Comparison of ENCODE assay signal across 8 mouse cellular contexts in the genomic region with DNA sequence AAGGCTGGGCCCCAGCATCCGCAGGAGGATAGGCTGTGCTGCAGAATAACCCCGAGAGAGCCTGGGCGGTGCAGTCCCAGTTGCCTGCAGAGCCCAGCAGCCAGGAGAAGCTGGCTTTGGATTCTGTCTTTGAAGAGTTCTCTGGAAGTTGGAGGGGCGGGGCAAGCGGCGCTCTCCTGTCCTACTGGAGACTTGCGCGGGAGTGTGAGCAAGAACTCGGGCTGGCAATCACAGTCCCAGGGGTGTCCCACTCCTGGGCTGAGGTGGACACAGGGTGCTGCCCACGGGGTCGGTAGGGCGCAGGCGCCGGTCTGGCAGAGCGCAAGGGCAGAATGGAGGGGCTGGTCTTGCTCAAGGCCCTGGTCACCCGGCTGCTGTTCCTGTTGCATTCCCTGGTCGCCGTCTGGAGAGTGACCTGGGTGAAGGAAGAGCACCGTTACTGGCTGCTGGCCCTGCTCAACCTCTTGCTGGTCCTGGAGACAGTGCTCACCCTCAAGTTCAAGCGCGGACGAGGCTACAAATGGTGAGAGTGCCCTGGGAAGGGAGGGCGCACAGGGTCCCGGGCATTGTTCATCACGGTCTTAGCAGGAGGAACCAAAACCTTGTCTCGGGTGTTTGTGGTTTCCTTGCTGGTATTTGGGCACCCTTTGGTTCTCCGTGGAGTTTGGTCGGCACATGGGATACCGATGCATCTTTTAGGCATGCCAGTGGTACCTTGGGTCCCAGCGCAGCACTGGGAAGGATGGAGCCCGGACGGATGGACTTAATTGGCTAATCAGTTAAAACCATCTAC. TPM values are rescaled to one million over a fixed set of nuclear protein-coding genes. Genes with fewer than 3 reads are reported as not detected.
DNase-seq lines count a peak whose midpoint lies in the region; ATAC-seq lines count a peak whose summit lies in the region.

A gene (plus strand): TSS at position 79 of the 793 bp plus-strand sequence.

- H3K4me3 ChIP-seq in embryonic facial prominence, embryonic 15.5 days (replicated peaks) = peak within 1 kb of the TSS; percentile 61
- peak within 1 kb of the TSS; percentile 63 for H3K4me3 ChIP-seq in limb, embryonic 10.5 days
- H3K4me3 ChIP-seq in midbrain, embryonic 12.5 days = peak within 1 kb of the TSS; percentile 49
- peak within 1 kb of the TSS; percentile 65 for H3K4me3 ChIP-seq in stomach, embryonic 16.5 days (replicated peaks; ENCODE audit: low read length)

- peak; percentile 9 to 13 for DNase-seq in lung, adult 18-20 months
- no peak for DNase-seq in lung, postnatal 25 days (ENCODE audit: low spot score)
- peak; percentile 3 for DNase-seq in heart, postnatal 25 days (ENCODE audit: low spot score)
- DNase-seq in limb, embryonic 10.5 days (ENCODE audit: low spot score) = peak; percentile 68
- no peak for DNase-seq in c-Kit-positive CD71-positive TER-119-positive erythroid progenitor cells, embryonic 14.5 days (ENCODE audit: low spot score)

- no peaks in the 10 kb centered on the region for H3K9me3 ChIP-seq in embryonic facial prominence, embryonic 15.5 days (replicated peaks)
- no peaks in the 10 kb centered on the region for H3K9me3 ChIP-seq in limb, embryonic 10.5 days (replicated peaks)
- H3K9me3 ChIP-seq in midbrain, embryonic 12.5 days = no peaks in the 10 kb centered on the region
- H3K9me3 ChIP-seq in stomach, embryonic 16.5 days (replicated peaks; ENCODE audit: control insufficient read depth, low read length) = no peaks in the 10 kb centered on the region

- H3K36me3 ChIP-seq in embryonic facial prominence, embryonic 15.5 days = no peaks in the 10 kb centered on the region
- H3K36me3 ChIP-seq in limb, embryonic 10.5 days = no peaks in the 10 kb centered on the region
- H3K36me3 ChIP-seq in midbrain, embryonic 12.5 days = no peaks in the 10 kb centered on the region
- H3K36me3 ChIP-seq in stomach, embryonic 16.5 days (ENCODE audit: control insufficient read depth, insufficient read depth, low read length) = no peaks in the 10 kb centered on the region

- intact Hi-C loops in heart, postnatal 25 days (cut with DNase I) = no loop called here

- H3K4me2 ChIP-seq in embryonic facial prominence, embryonic 15.5 days (replicated peaks) = peak within 1 kb of the TSS; percentile 90
- H3K4me2 ChIP-seq in midbrain, embryonic 12.5 days (replicated peaks) = peak within 1 kb of the TSS; percentile 82
- peak within 1 kb of the TSS; percentile 83 for H3K4me2 ChIP-seq in stomach, embryonic 16.5 days (ENCODE audit: low read depth, low read length)

- peaks cover 9% of the 10 kb centered on the region for H3K4me1 ChIP-seq in embryonic facial prominence, embryonic 15.5 days
- H3K4me1 ChIP-seq in limb, embryonic 10.5 days = peaks cover 21% of the 10 kb centered on the region
- peaks cover 15% of the 10 kb centered on the region for H3K4me1 ChIP-seq in midbrain, embryonic 12.5 days
- peaks cover 11% of the 10 kb centered on the region for H3K4me1 ChIP-seq in stomach, embryonic 16.5 days (ENCODE audit: control insufficient read depth, insufficient read depth, low read length)

- ATAC-seq in embryonic facial prominence, embryonic 15.5 days (ENCODE audit: insufficient number of reproducible peaks, low FRiP score, low TSS enrichment, low read depth) = peak; percentile 78
- ATAC-seq in midbrain, embryonic 12.5 days (ENCODE audit: low FRiP score, low read depth) = peak; percentile 62
- peak; percentile 62; the same call in 1 of the 2 replicates for ATAC-seq in stomach, embryonic 16.5 days (ENCODE audit: insufficient read depth, low FRiP score)

- H3K27me3 ChIP-seq in embryonic facial prominence, embryonic 15.5 days = no peaks in the 10 kb centered on the region
- H3K27me3 ChIP-seq in limb, embryonic 10.5 days (ENCODE audit: low read depth, poor library complexity, severe bottlenecking) = peaks cover 5% of the 10 kb centered on the region; the same call in 1 of the 2 replicates
- H3K27me3 ChIP-seq in midbrain, embryonic 12.5 days = peaks cover 19% of the 10 kb centered on the region
- H3K27me3 ChIP-seq in stomach, embryonic 16.5 days (ENCODE audit: control insufficient read depth, insufficient read depth, low read length) = no peaks in the 10 kb centered on the region

- peak within 1 kb of the TSS; percentile 57 for H3K9ac ChIP-seq in embryonic facial prominence, embryonic 15.5 days
- peak within 1 kb of the TSS; percentile 51; the same call in 1 of the 2 replicates for H3K9ac ChIP-seq in midbrain, embryonic 12.5 days (replicated peaks)
- peak within 1 kb of the TSS; percentile 77 for H3K9ac ChIP-seq in stomach, embryonic 16.5 days (ENCODE audit: low read length)

- peak within 1 kb of the TSS; percentile 63 for H3K27ac ChIP-seq in embryonic facial prominence, embryonic 15.5 days (replicated peaks)
- peak within 1 kb of the TSS; percentile 82 for H3K27ac ChIP-seq in limb, embryonic 10.5 days
- no peak within 1 kb of the TSS for H3K27ac ChIP-seq in midbrain, embryonic 12.5 days (replicated peaks)
- no peak within 1 kb of the TSS for H3K27ac ChIP-seq in stomach, embryonic 16.5 days (ENCODE audit: low read length)

- under 1% methylated on average over 32 of the region's 32 CpGs for WGBS in embryonic facial prominence, embryonic 15.5 days
- WGBS in limb, embryonic 10.5 days = under 1% methylated on average over 32 of the region's 32 CpGs
- under 1% methylated on average over 32 of the region's 32 CpGs for WGBS in midbrain, embryonic 12.5 days
- under 1% methylated on average over 32 of the region's 32 CpGs for WGBS in stomach, embryonic 16.5 days

RNA-seq across cellular contexts. Expression of the gene that starts here (rescaled TPM):
- polyA plus RNA-seq in embryonic facial prominence, embryonic 15.5 days (2015; fragmentation: Nextera tagmentation; extraction: Ambion mirVana) = 32.3 and 43.7 TPM in 2 replicates
- under 1 TPM; 0.26 to 0.28 TPM for total RNA-seq in heart, postnatal 25 days (2021)
- polyA plus RNA-seq in limb, embryonic 10.5 days (2016; fragmentation: Nextera tagmentation; extraction: Ambion mirVana) = 3.7 and 16.2 TPM in 2 replicates
- polyA plus RNA-seq in midbrain, embryonic 12.5 days (2016; fragmentation: Nextera tagmentation; extraction: Ambion mirVana) = 6.7 and 7.2 TPM in 2 replicates
- 12.2 and 12.8 TPM in 2 replicates for polyA plus RNA-seq in stomach, embryonic 16.5 days (2015; fragmentation: Nextera tagmentation; extraction: Ambion mirVana)

Comparison
In these comparisons a context has a peak if more than half of its experiments do, and no peak if none do; other contexts are left out.
1. DNase-seq: peak in lung, adult 18-20 months (2 of 2) and limb, embryonic 10.5 days (single experiment); none in lung, postnatal 25 days (single experiment) and c-Kit-positive CD71-positive TER-119-positive erythroid progenitor cells, embryonic 14.5 days (single experiment).
2. Peak in DNase-seq in heart, postnatal 25 days; RNA of the gene not detected or under 1 TPM.
3. H3K27ac ChIP-seq: peak in embryonic facial prominence, embryonic 15.5 days (single experiment) and limb, embryonic 10.5 days (single experiment); none in midbrain, embryonic 12.5 days (single experiment) and stomach, embryonic 16.5 days (single experiment).
4. Peak in every context shown above with its lines, with median percentiles within 50 percentile points of each other: ATAC-seq, H3K4me2 ChIP-seq, H3K4me3 ChIP-seq and H3K9ac ChIP-seq.